Mouse (Mus musculus) spleen, adult 2 months (tissue): ENCODE measurements around the gene Repin1. TPM values are rescaled to one million over a fixed set of nuclear protein-coding genes. Genes with fewer than 3 reads are reported as not detected.

Experiments used
- DNase-seq, 2 experiments: peaks; one replicate each; pipeline versions ENCODE4 v3.0.0 to v3.0.0-alpha.2; 2012 to 2021; ENCODE audit warnings: low spot score in 2 of 2, low read depth in 1 of 2
- H3K27ac ChIP-seq: fragments of 200-500 bp; 2 replicates; pipeline ENCODE4 v1.5.1; 2012; ENCODE audit warnings: low read length, inconsistent platforms; ENCODE audit not compliant: insufficient read depth
- H3K27me3 ChIP-seq: fragments of 200-500 bp; 2 replicates; pipeline ENCODE4 v1.6.1; 2012; ENCODE audit warnings: mild to moderate bottlenecking, moderate library complexity, low read length, inconsistent platforms; ENCODE audit not compliant: control insufficient read depth, insufficient read depth
- H3K36me3 ChIP-seq: fragments of 200-500 bp; 2 replicates; pipeline ENCODE4 v1.6.1; 2012; ENCODE audit warnings: mild to moderate bottlenecking, low read length, inconsistent platforms; ENCODE audit not compliant: control insufficient read depth, insufficient read depth
- H3K4me1 ChIP-seq: fragments of 200-500 bp; 2 replicates; pipeline ENCODE4 v1.6.1; 2011; ENCODE audit warnings: inconsistent platforms; ENCODE audit not compliant: control insufficient read depth, insufficient read depth, insufficient read length
- H3K4me3 ChIP-seq: fragments of 200-500 bp; 2 replicates; pipeline ENCODE4 v1.5.1; 2011; ENCODE audit warnings: mild to moderate bottlenecking, inconsistent platforms; ENCODE audit not compliant: insufficient read depth, insufficient read length; ENCODE audit errors: extremely low read depth
- CTCF ChIP-seq: fragments of 200-500 bp; IDR thresholded peaks from 2 replicates; pipeline ENCODE4 v1.5.1; 2011; ENCODE audit warnings: mild to moderate bottlenecking, inconsistent platforms; ENCODE audit not compliant: insufficient read depth, insufficient read length, insufficient replicate concordance; ENCODE audit errors: extremely low read depth
- POLR2A ChIP-seq: fragments of 200-500 bp; IDR thresholded peaks from 2 replicates; pipeline ENCODE4 v1.6.1; 2011; ENCODE audit warnings: low read depth, low read length, inconsistent platforms
- WGBS: fragments of 180-500 bp; shearing (Covaris S2); methylation state at CpG from one replicate; pipeline ENCODE4 v1.1.7; 2018; 5-methylcytosine and 5-hydroxymethylcytosine counted together
- polyA plus RNA-seq: library from polyadenylated mRNA; depleted of rRNA; stranded (reverse); fragments of >200 nt; gene quantifications from 2 replicates; pipeline ENCODE4 v1.2.3, GENCODE M21; 2012; rRNA removed

Gene Repin1
- polyA plus RNA-seq: 12.4 and 15.8 TPM in 2 replicates

GRCm38 (mm10) chr6:48593158-48594042 is at the start of gene Repin1, which contains the start of gene Gm44965:
Gene Repin1 (plus strand): TSS chr6:48593883.
Gene Gm44965 (plus strand): TSS chr6:48593941.
- peak; percentile 22 to 72 for DNase-seq

GRCm38 (mm10) chr6:48545251-48545650 is 48.4 kb upstream of the Repin1 start:
- TF ChIP-seq POLR2A (no peak), CTCF (no peak)
- Histone ChIP-seq H3K27ac (no peak overlapping the region), H3K36me3 (no peaks in the 10 kb centered on the region), H3K27me3 (no peaks in the 10 kb centered on the region), H3K4me3 (no peak overlapping the region), H3K4me1 (no peaks in the 10 kb centered on the region)
- WGBS: 81% methylated on average over 5 of the region's 5 CpGs
- DNase-seq: no peak

More at GRCm38 (mm10) chr6:48593158-48594042, at the start of gene Repin1, which contains the start of gene Gm44965:
- 4% methylated on average over 44 of the region's 45 CpGs for WGBS
- Histone ChIP-seq H3K4me1 (peaks cover 9% of the 10 kb centered on the region), H3K4me3 (peak within 1 kb of the TSS; percentile 97), H3K36me3 (peaks cover 10% of the 10 kb centered on the region), H3K27ac (peak within 1 kb of the TSS; percentile 39; the same call in 1 of the 2 replicates), H3K27me3 (peaks cover 1% of the 10 kb centered on the region; the same call in 1 of the 2 replicates)
- TF ChIP-seq POLR2A (no peak), CTCF (no peak)

- WGBS: 13% methylated on average over 1 of the region's 1 CpGs
- Histone ChIP-seq H3K4me1 (no peaks in the 10 kb centered on the region), H3K36me3 (no peaks in the 10 kb centered on the region), H3K4me3 (no peak overlapping the region), H3K27ac (no peak overlapping the region), H3K27me3 (no peaks in the 10 kb centered on the region)
- TF ChIP-seq CTCF: peak; percentile 39; the same call in 1 of the 2 replicates
- no peak for TF ChIP-seq POLR2A
- DNase-seq: no peak
These were observed 47.4 kb upstream of the Repin1 start for GRCm38 (mm10) chr6:48546271-48546670.

- 79% methylated on average over 4 of the region's 4 CpGs for WGBS
- H3K36me3 ChIP-seq: no peaks in the 10 kb centered on the region
- no peak for DNase-seq
- H3K27me3 ChIP-seq: no peaks in the 10 kb centered on the region
- no peak overlapping the region for H3K27ac ChIP-seq
- TF ChIP-seq CTCF (no peak), POLR2A (no peak)
- H3K4me3 ChIP-seq: no peak overlapping the region
- H3K4me1 ChIP-seq: no peaks in the 10 kb centered on the region
These were observed 46.8 kb upstream of the Repin1 start for GRCm38 (mm10) chr6:48546858-48547257.

- WGBS: 90% methylated on average over 6 of the region's 6 CpGs
- no peak for TF ChIP-seq POLR2A
- no peak for TF ChIP-seq CTCF
- Histone ChIP-seq H3K27ac (no peak overlapping the region), H3K27me3 (no peaks in the 10 kb centered on the region), H3K4me1 (no peaks in the 10 kb centered on the region), H3K4me3 (no peak overlapping the region), H3K36me3 (no peaks in the 10 kb centered on the region)
- no peak for DNase-seq
These were observed 45.4 kb upstream of the Repin1 start for GRCm38 (mm10) chr6:48548314-48548713.

- Histone ChIP-seq H3K27me3 (no peaks in the 10 kb centered on the region), H3K36me3 (no peaks in the 10 kb centered on the region; the same call in 1 of the 2 replicates), H3K4me1 (no peaks in the 10 kb centered on the region; the same call in 1 of the 2 replicates), H3K4me3 (no peak overlapping the region), H3K27ac (no peak overlapping the region)
- DNase-seq: no peak
- no peak for TF ChIP-seq CTCF
- TF ChIP-seq POLR2A: no peak
- 72% methylated on average over 4 of the region's 4 CpGs for WGBS
These were observed 40.8 kb upstream of the Repin1 start for GRCm38 (mm10) chr6:48552918-48553317.

GRCm38 (mm10) chr6:48553819-48554218 is 39.9 kb upstream of the Repin1 start:
- Histone ChIP-seq H3K36me3 (no peaks in the 10 kb centered on the region; the same call in 1 of the 2 replicates), H3K4me3 (no peak overlapping the region), H3K27me3 (no peaks in the 10 kb centered on the region), H3K27ac (peak overlapping the region; percentile 88), H3K4me1 (no peaks in the 10 kb centered on the region; the same call in 1 of the 2 replicates)
- WGBS: 99% methylated on average over 4 of the region's 4 CpGs
- DNase-seq: no peak
- no peak for TF ChIP-seq POLR2A
- TF ChIP-seq CTCF: no peak
